Mouse (Mus musculus): ENCODE results near the gene Kcng4. TPM values are rescaled to one million over a fixed set of nuclear protein-coding genes. Genes with fewer than 3 reads are reported as not detected.

The Kcng4 gene
- total RNA-seq, 2 experiments from 2014 or later = not detected

GRCm38 (mm10) chr8:119641058-119641457 is 5.6 kb upstream of the Kcng4 start:
- no peak for DNase-seq

GRCm38 (mm10) chr8:119639798-119640197 is 4.3 kb upstream of the Kcng4 start:
- no peak for DNase-seq

GRCm38 (mm10) chr8:119638261-119638660 is 2.8 kb upstream of the Kcng4 start:
- no peak for DNase-seq

GRCm38 (mm10) chr8:119637381-119637780 is 1.9 kb upstream of the Kcng4 start:
- DNase-seq = no peak

- DNase-seq = no peak
Observed at GRCm38 (mm10) chr8:119636766-119637165, 1.3 kb upstream of the Kcng4 start.

- no peak for DNase-seq
Observed at GRCm38 (mm10) chr8:119635958-119636357, 478 bp upstream of the Kcng4 start.

GRCm38 (mm10) chr8:119634616-119635336 is 704 bp downstream of the Kcng4 start:
- DNase-seq = no peak

GRCm38 (mm10) chr8:119632909-119633308 is 2.6 kb downstream of the Kcng4 start:
- DNase-seq = no peak

- DNase-seq = no peak
Observed at GRCm38 (mm10) chr8:119632246-119632645, 3.2 kb downstream of the Kcng4 start.

- no peak for DNase-seq
Observed at GRCm38 (mm10) chr8:119630841-119631240, 4.6 kb downstream of the Kcng4 start.

- no peak for DNase-seq
Observed at GRCm38 (mm10) chr8:119627613-119628359, 7.7 kb downstream of the Kcng4 start.

- no peak for DNase-seq
Observed at GRCm38 (mm10) chr8:119627199-119627598, 8.3 kb downstream of the Kcng4 start.

GRCm38 (mm10) chr8:119625788-119626187 is 9.7 kb downstream of the Kcng4 start:
- DNase-seq = no peak

- no peak for DNase-seq
Observed at GRCm38 (mm10) chr8:119624916-119625315, 10.6 kb downstream of the Kcng4 start.

GRCm38 (mm10) chr8:119623744-119624143 is 11.7 kb downstream of the Kcng4 start:
- no peak for DNase-seq

- DNase-seq = no peak
Observed at GRCm38 (mm10) chr8:119623061-119623460, 12.4 kb downstream of the Kcng4 start.

- DNase-seq = no peak
Observed at GRCm38 (mm10) chr8:119622555-119622954, 12.9 kb downstream of the Kcng4 start.

- DNase-seq = no peak
Observed at GRCm38 (mm10) chr8:119620848-119621465, 14.5 kb downstream of the Kcng4 start.

- DNase-seq = no peak
Observed at GRCm38 (mm10) chr8:119620116-119620840, 15.2 kb downstream of the Kcng4 start.

- no peak for DNase-seq
Observed at GRCm38 (mm10) chr8:119618887-119619286, 16.6 kb downstream of the Kcng4 start.

GRCm38 (mm10) chr8:119617586-119617985 is 17.9 kb downstream of the Kcng4 start:
- no peak for DNase-seq

GRCm38 (mm10) chr8:119616811-119617210 is 18.7 kb downstream of the Kcng4 start:
- no peak for DNase-seq

- no peak for DNase-seq
Observed at GRCm38 (mm10) chr8:119616358-119616757, 19.1 kb downstream of the Kcng4 start.

Data from heart, postnatal 4 days (tissue).